Mouse (Mus musculus): ENCODE data around the gene Synpo2l.

DNA sequence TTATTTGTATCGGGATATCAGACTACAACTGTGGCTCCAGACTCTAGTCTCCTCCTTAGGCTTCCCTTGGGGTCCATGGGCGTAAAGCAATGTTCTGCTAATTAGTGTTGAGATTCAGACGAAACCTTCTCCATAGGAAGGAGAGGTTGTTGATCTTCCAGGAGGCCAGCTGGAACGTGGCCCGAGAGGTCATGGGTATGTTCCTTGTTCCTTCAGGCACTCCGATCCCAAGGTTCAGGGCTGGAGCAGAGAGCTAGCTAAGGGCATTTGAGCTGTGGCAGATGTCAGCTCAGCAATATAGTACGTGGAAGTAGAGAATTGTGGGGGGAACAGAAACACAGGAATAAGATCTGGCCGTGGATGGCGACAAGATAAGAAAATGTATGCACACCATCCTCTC, 12.4 kb downstream of the Synpo2l start:
- no peak for TF ChIP-seq CTCF (IDR thresholded peaks at IDR 0.05; ENCODE audit: control insufficient read depth, insufficient read depth, insufficient replicate concordance, low read depth, low read length)
- no peak for TF ChIP-seq POLR2A (IDR thresholded peaks at IDR 0.05; ENCODE audit: control insufficient read depth, low read depth, low read length)

All from testis, adult 2 months (tissue).